Mouse (Mus musculus): ENCODE measurements around the gene Snx12. TPM values are rescaled to one million over a fixed set of nuclear protein-coding genes. Genes with fewer than 3 reads are reported as not detected.

Snx12 gene
- polyA plus RNA-seq, 1 experiment from 2014 or later: 18.1 TPM

Other genes with a start within 250 kb of the Snx12 start
- not detected in 2 replicates for gene Tex11, start 162.9 kb downstream of the Snx12 start, polyA plus RNA-seq (2015; fragmentation: Nextera tagmentation; extraction: Ambion mirVana)
- 0.23 and 0.31 TPM in 2 replicates for gene Slc7a3, start 136.5 kb downstream of the Snx12 start, polyA plus RNA-seq (2015; fragmentation: Nextera tagmentation; extraction: Ambion mirVana)
- 1.5 TPM in 2 replicates for gene Foxo4, start 32.0 kb upstream of the Snx12 start, polyA plus RNA-seq (2015; fragmentation: Nextera tagmentation; extraction: Ambion mirVana)
- gene Gm614, start 41.4 kb upstream of the Snx12 start, polyA plus RNA-seq (2015; fragmentation: Nextera tagmentation; extraction: Ambion mirVana): not detected in 2 replicates
- gene Il2rg, start 45.7 kb upstream of the Snx12 start, polyA plus RNA-seq (2015; fragmentation: Nextera tagmentation; extraction: Ambion mirVana): 9.4 and 9.6 TPM in 2 replicates
- not detected in 2 replicates for gene Gm20489, start 46.5 kb upstream of the Snx12 start, polyA plus RNA-seq (2015; fragmentation: Nextera tagmentation; extraction: Ambion mirVana)
- 21.4 and 23.1 TPM in 2 replicates for gene Med12, start 51.5 kb upstream of the Snx12 start, polyA plus RNA-seq (2015; fragmentation: Nextera tagmentation; extraction: Ambion mirVana)
- 0.06 and 0.08 TPM in 2 replicates for gene Nlgn3, start 76.6 kb upstream of the Snx12 start, polyA plus RNA-seq (2015; fragmentation: Nextera tagmentation; extraction: Ambion mirVana)
- 111 and 148 TPM in 2 replicates for gene Gjb1, start 153.8 kb upstream of the Snx12 start, polyA plus RNA-seq (2015; fragmentation: Nextera tagmentation; extraction: Ambion mirVana)
- gene Zmym3, start 198.3 kb upstream of the Snx12 start, polyA plus RNA-seq (2015; fragmentation: Nextera tagmentation; extraction: Ambion mirVana): 5.9 and 8.3 TPM in 2 replicates
- 107 TPM in 2 replicates for gene Nono, start 206.8 kb upstream of the Snx12 start, polyA plus RNA-seq (2015; fragmentation: Nextera tagmentation; extraction: Ambion mirVana)
- 3.8 and 5.6 TPM in 2 replicates for gene Itgb1bp2, start 226.5 kb upstream of the Snx12 start, polyA plus RNA-seq (2015; fragmentation: Nextera tagmentation; extraction: Ambion mirVana)